ENCODE assay signal across 16 mouse cellular contexts in the genomic region with DNA sequence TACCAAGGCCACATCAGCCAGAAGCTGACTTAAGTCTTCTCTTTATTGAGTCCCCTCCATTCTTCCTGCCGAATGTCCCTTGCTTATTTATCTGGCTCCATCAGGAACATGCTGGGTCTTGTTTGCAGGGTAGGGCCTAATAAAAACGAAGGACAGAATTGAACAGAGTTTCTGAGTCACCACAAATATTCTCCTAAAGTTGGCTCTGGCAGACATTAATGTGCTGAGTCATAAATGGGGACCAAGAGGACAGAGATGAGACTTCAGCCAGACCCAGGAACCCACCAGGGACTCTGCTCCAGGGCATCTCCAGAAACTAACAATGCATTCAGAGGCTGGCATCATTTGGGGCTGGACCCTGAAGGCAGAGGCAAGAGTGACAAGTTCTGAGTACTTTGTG.
DNase-seq lines count a peak whose midpoint lies in the region.
"Had no signal": no experiment of that assay in that cellular context is flagged by ENCODE, and none has a peak within 500 bp of the region (broad histone marks: within the 10 kb centered on the region; RNA-seq: fewer than 3 reads in every experiment).

No protein-coding gene starts in this region.

- DNase-seq in adrenal gland, adult 2 months, result peak; percentile 28
- DNase-seq in adrenal gland, adult 8-10 months, result no peak
- DNase-seq in urinary bladder, adult 18-20 months (ENCODE audit: low spot score in 2 of 2), result peak; percentile 5 to 18
- no peak for DNase-seq in urinary bladder, postnatal 10 days (ENCODE audit: low spot score)
- DNase-seq in 3134 (ENCODE audit: extremely low read depth, insufficient read length, low spot score) (peak; percentile 47), 3T3-L1 (ENCODE audit: low read depth, low spot score) (peak; percentile 50)
- DNase-seq in heart, postnatal 36 days, result no peak
- no peak for DNase-seq in spleen, adult 18-20 months
- DNase-seq: adrenal gland, postnatal 10 days; adrenal gland, postnatal 25 days; cerebellum, adult 11-12 months; cerebellum, adult 2 months; cerebellum, adult 9-10 months; cerebellum, postnatal 10 days; cerebellum, postnatal 25 days; forebrain, postnatal 0 days had no signal

- intact Hi-C loops in heart, postnatal 36 days (cut with DNase I), result no loop called here

Comparison
In these comparisons a context has a peak if more than half of its experiments do, and no peak if none do; other contexts are left out.
1. DNase-seq: peak in adrenal gland, adult 2 months (single experiment), urinary bladder, adult 18-20 months (2 of 2), 3134 (single experiment) and 3T3-L1 (single experiment); none in adrenal gland, adult 8-10 months (single experiment), urinary bladder, postnatal 10 days (single experiment), heart, postnatal 36 days (0 of 2) and spleen, adult 18-20 months (0 of 2).